Mouse (Mus musculus): ENCODE measurements around the gene Ccdc15. TPM values are rescaled to one million over a fixed set of nuclear protein-coding genes. Genes with fewer than 3 reads are reported as not detected.

The Ccdc15 gene
- total and polyA plus RNA-seq, 3 experiments, result 3.7 to 4.0 TPM; not detected in 1

DNA sequence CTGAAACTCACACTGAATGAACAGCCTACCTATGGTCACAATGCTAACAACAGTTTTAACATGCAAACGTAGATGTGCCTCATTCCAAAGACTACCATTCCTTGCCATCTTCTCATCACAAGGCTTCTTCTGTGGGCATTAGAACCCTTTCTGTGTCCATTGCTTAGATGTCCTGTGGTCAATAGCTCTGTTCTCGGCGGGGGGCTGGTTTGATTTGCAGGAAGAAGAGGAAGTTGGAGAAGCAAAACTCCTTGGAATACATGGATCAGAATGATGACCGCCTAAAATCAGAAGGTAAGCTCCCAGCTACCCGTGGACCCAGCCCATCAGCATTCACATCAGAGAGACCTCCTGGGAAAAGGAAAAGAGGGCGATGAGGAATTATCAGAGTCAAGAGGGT lies 34.9 kb upstream of the Ccdc15 start:
- DNase-seq (ENCODE audit: low read depth, low spot score), result no peak
- Histone ChIP-seq H3K36me3 (ENCODE audit: control insufficient read depth in 1 of 2, insufficient read depth in 2 of 2, low read length in 2 of 2) (no peaks in the 10 kb centered on the region), H3K79me2 (ENCODE audit: control insufficient read depth, insufficient read depth, low read length, poor library complexity) (no peaks in the 10 kb centered on the region), H3K27ac (ENCODE audit: control insufficient read depth, low read depth, low read length) (no peak overlapping the region), H3K4me3 (ENCODE audit: control insufficient read depth in 1 of 2, insufficient read depth in 1 of 2, low read depth in 2 of 2, low read length in 2 of 2) (no peak overlapping the region), H3K9me3 (replicated peaks; ENCODE audit: insufficient read depth, low read length) (no peaks in the 10 kb centered on the region), H3K4me1 (ENCODE audit: control insufficient read depth in 1 of 2, insufficient read depth in 2 of 2, low read length in 2 of 2) (no peaks in the 10 kb centered on the region), H3K27me3 (ENCODE audit: control insufficient read depth in 1 of 2, insufficient read depth in 2 of 2, low read length in 2 of 2) (0 out of 4 replicates have a peak, but pooled peaks cover 0 to 1% of the 10 kb centered on the region in 2 experiments), H3K9ac (ENCODE audit: control insufficient read depth, low read depth, low read length, poor library complexity, severe bottlenecking) (no peak overlapping the region)
- no peak for TF ChIP-seq GATA1 (IDR thresholded peaks at IDR 0.05; ENCODE audit: low read depth, low read length)
- TF ChIP-seq SIN3A (IDR thresholded peaks at IDR 0.05; ENCODE audit: low read length), result no peak
- no peak for TF ChIP-seq CTCF (IDR thresholded peaks at IDR 0.05 in 2 of 3, conservative IDR thresholded peaks at IDR 0.05 in 1 of 3; ENCODE audit: control insufficient read depth in 1 of 3, insufficient read depth in 1 of 3, low read depth in 2 of 3, low read length in 3 of 3, poor library complexity in 1 of 3, severe bottlenecking in 1 of 3)
- no peak for TF ChIP-seq POLR2AphosphoS5 (IDR thresholded peaks at IDR 0.05; ENCODE audit: borderline replicate concordance, low read depth, low read length)
- TF ChIP-seq UBTF (IDR thresholded peaks at IDR 0.05; ENCODE audit: borderline replicate concordance, insufficient read depth, low read depth, low read length), result no peak
- TF ChIP-seq SMC3 (IDR thresholded peaks at IDR 0.05; ENCODE audit: low read depth, low read length), result no peak
- no peak for TF ChIP-seq EP300 (IDR thresholded peaks at IDR 0.05; ENCODE audit: low read depth in 1 of 2, low read length in 2 of 2)
- no peak for TF ChIP-seq MXI1 (IDR thresholded peaks at IDR 0.05; ENCODE audit: low read depth, low read length)
- no peak for TF ChIP-seq E2F4 (IDR thresholded peaks at IDR 0.05; ENCODE audit: borderline replicate concordance, low read depth, low read length)
- no peak for TF ChIP-seq HCFC1 (IDR thresholded peaks at IDR 0.05; ENCODE audit: low read depth, low read length)
- no peak for TF ChIP-seq MYB (IDR thresholded peaks at IDR 0.05; ENCODE audit: low read depth, low read length)
- TF ChIP-seq ETS1 (IDR thresholded peaks at IDR 0.05; ENCODE audit: low read depth, low read length), result no peak
- TF ChIP-seq CHD2 (IDR thresholded peaks at IDR 0.05; ENCODE audit: low read length), result no peak
- no peak for TF ChIP-seq ZNF384 (IDR thresholded peaks at IDR 0.05; ENCODE audit: low read depth, low read length)
- no peak for TF ChIP-seq TAL1 (IDR thresholded peaks at IDR 0.05; ENCODE audit: low read length)
- TF ChIP-seq MAX (IDR thresholded peaks at IDR 0.05; ENCODE audit: low read length), result no peak
- TF ChIP-seq RCOR1 (IDR thresholded peaks at IDR 0.05; ENCODE audit: low read depth, low read length), result no peak
- no peak for TF ChIP-seq ZC3H11A (IDR thresholded peaks at IDR 0.05; ENCODE audit: low read depth, low read length)
- TF ChIP-seq MAFK (IDR thresholded peaks at IDR 0.05; ENCODE audit: borderline replicate concordance, low read depth, low read length), result no peak
- no peak for TF ChIP-seq RAD21 (IDR thresholded peaks at IDR 0.05; ENCODE audit: low read depth, low read length)

DNA sequence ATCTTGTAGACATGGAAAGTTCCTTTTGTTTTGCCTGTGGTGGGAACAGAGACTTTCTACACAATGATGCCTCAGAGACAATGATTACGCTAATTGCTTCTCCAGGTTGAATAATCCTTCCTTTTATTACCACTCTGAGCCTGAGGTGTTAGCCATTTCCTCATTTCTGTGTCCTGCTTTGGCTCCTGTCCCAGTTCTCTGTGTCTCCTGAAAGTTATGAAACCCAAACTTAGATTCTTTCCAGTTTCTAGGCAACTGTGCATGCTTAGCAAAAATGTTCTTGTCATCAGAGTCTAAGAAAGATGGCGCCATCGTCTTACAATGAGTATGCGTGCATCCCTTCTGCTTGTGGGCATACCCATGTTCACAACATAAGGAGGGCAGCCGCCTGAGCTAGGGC lies 27.5 kb upstream of the Ccdc15 start:
- Histone ChIP-seq H3K9ac (ENCODE audit: control insufficient read depth, low read depth, low read length, poor library complexity, severe bottlenecking) (no peak overlapping the region), H3K36me3 (ENCODE audit: control insufficient read depth in 1 of 2, insufficient read depth in 2 of 2, low read length in 2 of 2) (no peaks in the 10 kb centered on the region), H3K4me1 (ENCODE audit: control insufficient read depth in 1 of 2, insufficient read depth in 2 of 2, low read length in 2 of 2) (no peaks in the 10 kb centered on the region), H3K9me3 (replicated peaks; ENCODE audit: insufficient read depth, low read length) (no peaks in the 10 kb centered on the region), H3K27ac (ENCODE audit: control insufficient read depth, low read depth, low read length) (no peak overlapping the region), H3K27me3 (ENCODE audit: control insufficient read depth in 1 of 2, insufficient read depth in 2 of 2, low read length in 2 of 2) (peaks cover 0 to 6% of the 10 kb centered on the region in 2 experiments; a peak in 2 of 4 replicates), H3K4me3 (ENCODE audit: control insufficient read depth in 1 of 2, insufficient read depth in 1 of 2, low read depth in 2 of 2, low read length in 2 of 2) (no peak overlapping the region), H3K79me2 (ENCODE audit: control insufficient read depth, insufficient read depth, low read length, poor library complexity) (no peaks in the 10 kb centered on the region)
- DNase-seq (ENCODE audit: low read depth, low spot score), result peak; percentile 18
- TF ChIP-seq USF2 (IDR thresholded peaks at IDR 0.05; ENCODE audit: borderline replicate concordance in 1 of 2, insufficient read depth in 1 of 2, low read depth in 1 of 2, low read length in 2 of 2) (no peak), NELFE (IDR thresholded peaks at IDR 0.05; ENCODE audit: low read depth, low read length) (no peak), MXI1 (IDR thresholded peaks at IDR 0.05; ENCODE audit: low read depth, low read length) (no peak), RCOR1 (IDR thresholded peaks at IDR 0.05; ENCODE audit: low read depth, low read length) (no peak), ZC3H11A (IDR thresholded peaks at IDR 0.05; ENCODE audit: low read depth, low read length) (no peak), CHD1 (IDR thresholded peaks at IDR 0.05; ENCODE audit: low read depth, low read length) (no peak), MYB (IDR thresholded peaks at IDR 0.05; ENCODE audit: low read depth, low read length) (no peak), MYC (IDR thresholded peaks at IDR 0.05; ENCODE audit: low read depth, low read length) (no peak), E2F4 (IDR thresholded peaks at IDR 0.05; ENCODE audit: borderline replicate concordance, low read depth, low read length) (no peak), ZNF384 (IDR thresholded peaks at IDR 0.05; ENCODE audit: low read depth, low read length) (no peak), TAL1 (IDR thresholded peaks at IDR 0.05; ENCODE audit: low read length) (no peak), ETS1 (IDR thresholded peaks at IDR 0.05; ENCODE audit: low read depth, low read length) (no peak), POLR2AphosphoS2 (IDR thresholded peaks at IDR 0.05; ENCODE audit: low read length) (no peak), CHD2 (IDR thresholded peaks at IDR 0.05; ENCODE audit: low read length) (no peak), EP300 (IDR thresholded peaks at IDR 0.05; ENCODE audit: low read depth in 1 of 2, low read length in 2 of 2) (no peak)
